Mouse (Mus musculus) gastrocnemius, postnatal 4 days (tissue): Measurements from ENCODE around the gene Car11. TPM values are rescaled to one million over a fixed set of nuclear protein-coding genes. Genes with fewer than 3 reads are reported as not detected.
"Not testable (repeated sequence)": the region's sequence is repeated elsewhere in the genome, so short reads cannot be mapped to it uniquely, and the experiment has no call there.

ENCODE experiments used
- DNase-seq, 2 experiments: peaks; one replicate each; pipeline ENCODE4 v3.0.0; 2021 to 2022; ENCODE audit warnings: low spot score in 2 of 2, mixed read lengths in 2 of 2
- long read RNA-seq, 2 experiments: library from polyadenylated mRNA; stranded (forward); transcript quantifications; one replicate each; pipeline ENCODE4 v2.0.0; 2021
- total RNA-seq, 2 experiments: library from RNA; stranded (reverse); gene quantifications; 2 replicates each; pipeline ENCODE4 v1.2.3; 2021

The Car11 gene
- total RNA-seq, result 1 to 10 TPM; 4.6 to 4.9 TPM
- long read RNA-seq, experiment 1, partial matches to known transcripts, result 2 of 4 reads
- long read RNA-seq, experiment 1, other reads (novel, unspliced or antisense), result 2 of 4 reads
- long read RNA-seq, experiment 2, partial matches to known transcripts, result 1 of 3 reads
- long read RNA-seq, experiment 2, other reads (novel, unspliced or antisense), result 2 of 3 reads

- DNase-seq, result no peak
Observed at GRCm38 (mm10) chr7:45699523-45700141, at the start of gene Car11. Gene Car11 (plus strand): TSS chr7:45699843.

GRCm38 (mm10) chr7:45650484-45650883 is 49.2 kb upstream of the Car11 start:
- DNase-seq, result not testable (repeated sequence)

- no peak for DNase-seq
Observed at GRCm38 (mm10) chr7:45654424-45655047, 45.1 kb upstream of the Car11 start.

- no peak for DNase-seq
Observed at GRCm38 (mm10) chr7:45660746-45661478, 38.7 kb upstream of the Car11 start.

- DNase-seq, result not testable (repeated sequence)
Observed at GRCm38 (mm10) chr7:45661702-45662101, 37.9 kb upstream of the Car11 start.

- DNase-seq, result no peak
Observed at GRCm38 (mm10) chr7:45665303-45666138, 34.1 kb upstream of the Car11 start.

- DNase-seq, result no peak
Observed at GRCm38 (mm10) chr7:45666161-45666560, 33.5 kb upstream of the Car11 start, which contains the start of gene Fut2. Gene Fut2 (minus strand): TSS chr7:45666394.

GRCm38 (mm10) chr7:45667761-45668160 is 31.9 kb upstream of the Car11 start:
- DNase-seq, result no peak

- DNase-seq, result no peak
Observed at GRCm38 (mm10) chr7:45668921-45669320, 30.7 kb upstream of the Car11 start.

GRCm38 (mm10) chr7:45677627-45678295 is 21.9 kb upstream of the Car11 start:
- no peak for DNase-seq

GRCm38 (mm10) chr7:45678513-45678912 is 21.1 kb upstream of the Car11 start:
- no peak for DNase-seq

- no peak for DNase-seq
Observed at GRCm38 (mm10) chr7:45679966-45680621, 19.5 kb upstream of the Car11 start.

- DNase-seq, result no peak
Observed at GRCm38 (mm10) chr7:45681046-45681736, 18.5 kb upstream of the Car11 start.

GRCm38 (mm10) chr7:45682144-45683126 is 17.2 kb upstream of the Car11 start:
- DNase-seq, result peak; percentile 75 to 90

GRCm38 (mm10) chr7:45683396-45684050 is 16.1 kb upstream of the Car11 start, which contains the start of gene Ntn5:
Gene Ntn5 (plus strand): TSS chr7:45684022.
- DNase-seq, result no peak

GRCm38 (mm10) chr7:45685811-45686210 is 13.8 kb upstream of the Car11 start:
- DNase-seq, result no peak

- DNase-seq, result no peak
Observed at GRCm38 (mm10) chr7:45686841-45687240, 12.8 kb upstream of the Car11 start.
